Mouse (Mus musculus) cerebellum, adult 2 months (tissue): ENCODE data around the gene Pygl. TPM values are rescaled to one million over a fixed set of nuclear protein-coding genes. Genes with fewer than 3 reads are reported as not detected.
A peak's percentile ranks its signal among the peaks of the same experiment; 100 is the strongest.

ENCODE experiments used
- DNase-seq, 2 experiments: peaks; one replicate each; pipeline ENCODE4 v3.0.0; 2021
- H3K27ac ChIP-seq: fragments of 200-500 bp; 2 replicates; pipeline ENCODE4 v1.5.1; 2012; ENCODE audit warnings: low read length, control low read depth, inconsistent platforms; ENCODE audit not compliant: insufficient read depth
- H3K27me3 ChIP-seq: fragments of 200-500 bp; 2 replicates; pipeline ENCODE4 v1.6.1; 2012; ENCODE audit warnings: inconsistent platforms, mild to moderate bottlenecking, low read length, moderate library complexity; ENCODE audit not compliant: control insufficient read depth, insufficient read depth
- H3K4me1 ChIP-seq: fragments of 200-500 bp; 2 replicates; pipeline ENCODE4 v1.6.1; 2011; ENCODE audit warnings: low read length; ENCODE audit not compliant: control insufficient read depth, insufficient read depth
- H3K4me3 ChIP-seq: fragments of 200-500 bp; replicated peaks from 2 replicates; pipeline ENCODE3; 2011; ENCODE audit warnings: mild to moderate bottlenecking, low read depth, low read length, control low read depth; ENCODE audit not compliant: insufficient read depth
- CTCF ChIP-seq: fragments of 200-500 bp; IDR thresholded peaks from 2 replicates; pipeline ENCODE4 v1.5.1; 2011; ENCODE audit warnings: low read depth, mild to moderate bottlenecking, control low read depth, low read length, moderate library complexity, borderline replicate concordance; ENCODE audit not compliant: insufficient read depth
- POLR2A ChIP-seq: fragments of 200-500 bp; IDR thresholded peaks from 2 replicates; pipeline ENCODE4 v1.6.1; 2011; ENCODE audit warnings: low read length, control low read depth, borderline replicate concordance; ENCODE audit not compliant: insufficient read depth
- WGBS: fragments of 180-500 bp; shearing (Covaris S2); methylation state at CpG from one replicate; pipeline ENCODE4 v1.1.7; 2018; 5-methylcytosine and 5-hydroxymethylcytosine counted together
- polyA plus RNA-seq: library from polyadenylated mRNA; depleted of rRNA; stranded (reverse); fragments of >200 nt; gene quantifications from 2 replicates; pipeline ENCODE4 v1.2.3, GENCODE M21; 2012

The Pygl gene
- polyA plus RNA-seq, 1 experiment, result 1.9 TPM

- Histone ChIP-seq H3K27ac (no peak overlapping the region), H3K4me1 (no peaks in the 10 kb centered on the region), H3K27me3 (no peaks in the 10 kb centered on the region), H3K4me3 (no peak overlapping the region)
- DNase-seq, result no peak
- 94% methylated on average over 17 of the region's 17 CpGs for WGBS
- no peak for TF ChIP-seq POLR2A
- no peak for TF ChIP-seq CTCF
These were observed 31.1 kb upstream of the Pygl start for GRCm38 (mm10) chr12:70262271-70262953.

GRCm38 (mm10) chr12:70251210-70251884 is 20.1 kb upstream of the Pygl start:
- Histone ChIP-seq H3K4me1 (no peaks in the 10 kb centered on the region), H3K27me3 (no peaks in the 10 kb centered on the region), H3K4me3 (no peak overlapping the region), H3K27ac (no peak overlapping the region)
- no peak for DNase-seq
- 73% methylated on average over 15 of the region's 15 CpGs for WGBS
- TF ChIP-seq POLR2A (no peak), CTCF (no peak)

- no peak overlapping the region for H3K4me3 ChIP-seq
- TF ChIP-seq POLR2A, result no peak
- TF ChIP-seq CTCF, result no peak
- H3K4me1 ChIP-seq, result no peaks in the 10 kb centered on the region
- H3K27me3 ChIP-seq, result no peaks in the 10 kb centered on the region
- no peak for DNase-seq
- H3K27ac ChIP-seq, result no peak overlapping the region
- WGBS, result 58% methylated on average over 10 of the region's 10 CpGs
These were observed 18.4 kb upstream of the Pygl start for GRCm38 (mm10) chr12:70249616-70250157.

- TF ChIP-seq POLR2A (no peak), CTCF (no peak)
- WGBS, result 45% methylated on average over 15 of the region's 15 CpGs
- DNase-seq, result no peak
These were observed 16.6 kb upstream of the Pygl start for GRCm38 (mm10) chr12:70247683-70248474.

GRCm38 (mm10) chr12:70242550-70242949 is 11.3 kb upstream of the Pygl start:
- Histone ChIP-seq H3K4me3 (no peak overlapping the region), H3K27ac (no peak overlapping the region), H3K27me3 (no peaks in the 10 kb centered on the region), H3K4me1 (no peaks in the 10 kb centered on the region)
- WGBS, result 81% methylated on average over 7 of the region's 7 CpGs
- no peak for TF ChIP-seq POLR2A
- TF ChIP-seq CTCF, result no peak
- no peak for DNase-seq

More at GRCm38 (mm10) chr12:70247683-70248474, 16.6 kb upstream of the Pygl start:
- Histone ChIP-seq H3K4me3 (no peak overlapping the region), H3K27me3 (no peaks in the 10 kb centered on the region), H3K27ac (no peak overlapping the region), H3K4me1 (no peaks in the 10 kb centered on the region)

- 52% methylated on average over 5 of the region's 5 CpGs for WGBS
- TF ChIP-seq CTCF (no peak), POLR2A (no peak)
These were observed 8.5 kb upstream of the Pygl start for GRCm38 (mm10) chr12:70239741-70240140.

GRCm38 (mm10) chr12:70238604-70239003 is 7.3 kb upstream of the Pygl start:
- 34% methylated on average over 8 of the region's 8 CpGs for WGBS
- Histone ChIP-seq H3K4me3 (no peak overlapping the region), H3K27me3 (no peaks in the 10 kb centered on the region), H3K27ac (no peak overlapping the region), H3K4me1 (no peaks in the 10 kb centered on the region)
- TF ChIP-seq CTCF (no peak), POLR2A (no peak)
- DNase-seq, result no peak

More at GRCm38 (mm10) chr12:70239741-70240140, 8.5 kb upstream of the Pygl start:
- DNase-seq, result no peak
- Histone ChIP-seq H3K4me1 (no peaks in the 10 kb centered on the region), H3K4me3 (no peak overlapping the region), H3K27me3 (no peaks in the 10 kb centered on the region), H3K27ac (no peak overlapping the region)

- H3K4me3 ChIP-seq, result peak overlapping the region; percentile 50
- no peak overlapping the region for H3K27ac ChIP-seq
- H3K27me3 ChIP-seq, result no peaks in the 10 kb centered on the region
- TF ChIP-seq CTCF, result peak; percentile 77
- TF ChIP-seq POLR2A, result no peak
- peak; percentile 58 to 74 for DNase-seq
- no peaks in the 10 kb centered on the region; the same call in 1 of the 2 replicates for H3K4me1 ChIP-seq
- 0% methylated on average over 13 of the region's 13 CpGs for WGBS
These were observed 3.7 kb upstream of the Pygl start for GRCm38 (mm10) chr12:70234938-70235484.
